Mouse (Mus musculus) cerebellum, adult 18-20 months (tissue): ENCODE data around the gene Rps4x.
A peak's percentile ranks its signal among the peaks of the same experiment; 100 is the strongest.

Source experiments
- DNase-seq, 2 experiments: peaks; one replicate each; pipeline ENCODE4 v3.0.0; 2021

Gene Rps4x

DNA sequence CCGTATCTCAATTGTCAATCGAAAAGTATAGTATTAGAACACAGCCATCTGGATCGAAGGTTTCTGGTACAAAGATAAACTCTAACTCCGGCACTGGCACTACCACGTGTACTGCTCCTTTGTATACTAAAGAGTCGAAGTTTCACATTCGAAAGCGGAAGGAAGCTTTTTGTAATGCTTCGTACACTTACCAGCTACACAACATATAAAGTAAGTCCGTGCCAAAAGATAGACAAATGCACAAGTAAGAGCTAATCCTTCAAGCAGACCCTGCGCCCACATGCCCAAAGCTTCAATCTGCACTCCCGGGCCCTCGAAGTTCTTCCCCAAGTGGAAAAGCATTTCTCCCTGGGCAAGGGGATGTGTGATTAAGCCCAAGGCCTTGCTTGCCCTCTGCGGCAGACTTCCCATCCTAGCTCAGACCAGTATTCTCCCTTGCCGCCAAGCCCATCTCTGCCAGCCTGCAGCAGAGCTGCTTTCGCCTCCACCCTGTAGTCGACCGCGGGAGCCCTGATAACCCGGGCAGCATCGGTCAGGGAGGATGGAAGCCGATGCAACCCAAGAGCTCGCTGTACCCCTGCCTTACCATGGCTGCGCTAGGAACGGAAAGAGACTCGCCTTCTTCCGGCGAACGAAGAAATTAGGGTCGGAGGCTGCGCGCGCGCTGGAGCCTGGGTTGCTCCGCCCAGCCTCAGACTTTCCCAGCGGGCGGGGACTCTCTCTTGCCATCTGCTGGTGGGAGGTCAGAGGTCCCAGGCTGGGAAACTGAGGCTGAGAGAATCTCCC, at the start of gene Rps4x:
Gene Rps4x (minus strand): TSS at position 683 of the 786 bp plus-strand sequence.
- DNase-seq = peak; percentile 73 to 74

DNA sequence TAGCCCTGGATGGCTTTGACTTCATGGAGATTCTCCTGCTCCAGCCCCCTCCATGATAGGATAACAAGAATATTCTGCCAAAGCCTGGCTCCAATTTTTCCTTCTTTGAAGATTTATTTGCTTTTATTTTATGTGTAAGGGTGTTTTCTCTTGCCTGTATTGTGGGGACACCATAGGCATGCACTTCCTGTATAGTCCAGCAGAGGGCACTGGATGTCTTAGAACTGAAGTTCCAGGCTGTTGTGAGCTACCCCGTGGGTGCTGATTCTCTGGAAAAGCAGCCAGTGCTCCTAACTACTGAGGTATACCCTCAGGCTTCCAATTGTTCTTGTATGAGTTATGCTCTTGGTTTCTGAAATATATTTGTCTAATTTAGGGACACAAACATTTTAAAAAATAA, 29.9 kb upstream of the Rps4x start:
- peak; percentile 22 to 33 for DNase-seq

DNA sequence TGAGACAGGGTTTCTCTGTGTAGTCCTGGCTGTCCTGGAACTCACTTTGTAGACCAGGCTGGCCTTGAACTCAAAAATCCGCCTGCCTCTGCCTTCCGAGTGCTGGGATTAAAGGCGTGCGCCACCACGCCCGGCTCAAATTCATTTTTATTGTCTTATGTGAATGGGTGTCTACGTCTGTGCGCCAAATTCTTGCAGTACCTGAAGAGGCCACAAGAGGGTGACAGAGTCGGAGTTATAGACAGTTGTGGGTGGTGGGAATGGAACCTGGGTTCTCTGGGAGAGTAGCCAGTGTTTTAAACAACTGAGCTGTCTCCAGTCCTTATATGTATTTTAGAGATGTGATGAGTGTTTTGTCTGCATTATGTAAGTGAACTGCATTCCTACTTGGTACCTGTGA, 26.2 kb upstream of the Rps4x start:
- peak; percentile 12 to 17 for DNase-seq

DNA sequence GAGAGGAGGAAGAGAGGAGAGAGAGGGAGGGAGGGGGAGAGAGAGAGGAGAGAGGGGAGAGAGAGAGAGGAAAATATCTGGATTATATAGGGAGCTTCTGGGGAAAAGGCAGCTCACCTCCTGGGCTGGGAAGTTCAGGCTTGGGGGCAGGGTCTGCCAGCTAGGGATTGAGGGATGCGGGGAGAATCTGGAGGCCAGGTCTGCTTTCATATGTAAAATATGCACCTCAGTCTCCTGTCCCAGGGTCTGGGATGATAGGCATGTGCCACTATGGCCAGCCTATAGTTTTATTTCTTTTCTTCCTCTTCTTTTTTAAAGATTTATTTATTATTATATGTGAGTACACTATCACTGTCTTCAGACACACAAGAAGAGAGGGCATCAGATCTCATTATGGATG, 1.6 kb upstream of the Rps4x start:
- DNase-seq = no peak

DNA sequence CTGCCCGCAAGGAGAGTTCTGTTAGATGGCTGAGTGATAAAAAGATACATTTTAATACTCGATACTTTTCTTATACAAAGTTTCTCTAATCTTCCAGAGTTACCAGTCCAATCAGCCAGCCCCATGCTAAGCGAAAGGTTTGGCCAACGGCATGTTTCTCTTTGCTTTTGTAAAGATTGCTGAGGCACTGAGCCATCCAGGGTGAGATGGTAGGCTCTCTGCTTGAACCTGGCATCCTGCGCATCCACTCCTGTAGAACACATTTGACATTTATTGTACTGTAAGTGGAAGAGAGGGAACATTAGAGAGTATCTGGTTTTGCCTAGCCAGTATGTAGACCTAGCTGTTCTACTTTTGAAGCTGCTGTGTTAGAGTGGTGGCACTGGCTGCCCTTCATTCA, 387 bp upstream of the Rps4x start:
- DNase-seq = no peak

DNA sequence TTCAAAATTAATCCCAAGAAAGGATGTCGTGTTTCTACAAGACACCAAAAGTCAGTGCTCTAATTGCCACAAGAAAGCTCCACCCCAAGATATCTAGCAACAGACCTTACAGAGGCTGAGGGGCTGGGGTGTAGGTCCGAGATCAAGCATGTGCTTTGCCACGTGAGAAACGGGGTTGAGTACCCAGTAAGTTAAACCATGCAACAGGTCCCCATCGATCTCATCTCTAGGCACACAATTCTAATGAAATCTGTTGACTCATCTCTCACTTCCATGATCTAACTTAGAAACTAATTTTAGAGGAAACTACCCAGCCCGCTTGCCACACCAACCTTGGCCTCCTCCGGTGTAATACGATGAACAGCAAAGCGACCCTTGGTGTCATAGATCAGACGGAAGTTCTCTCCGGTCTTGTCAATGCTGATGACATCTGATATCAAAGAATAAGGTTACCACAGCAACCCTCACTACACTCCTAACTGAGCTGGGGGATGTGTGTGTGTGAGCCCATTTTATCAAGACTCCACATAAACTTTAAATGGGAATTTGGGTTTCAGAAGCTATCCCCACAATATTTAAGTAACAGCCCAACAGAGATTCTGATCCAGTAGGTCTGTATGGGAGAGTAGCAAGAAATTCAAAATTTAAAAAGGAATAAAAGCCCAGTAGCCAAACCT, 2.0 kb downstream of the Rps4x start:
- DNase-seq = no peak

DNA sequence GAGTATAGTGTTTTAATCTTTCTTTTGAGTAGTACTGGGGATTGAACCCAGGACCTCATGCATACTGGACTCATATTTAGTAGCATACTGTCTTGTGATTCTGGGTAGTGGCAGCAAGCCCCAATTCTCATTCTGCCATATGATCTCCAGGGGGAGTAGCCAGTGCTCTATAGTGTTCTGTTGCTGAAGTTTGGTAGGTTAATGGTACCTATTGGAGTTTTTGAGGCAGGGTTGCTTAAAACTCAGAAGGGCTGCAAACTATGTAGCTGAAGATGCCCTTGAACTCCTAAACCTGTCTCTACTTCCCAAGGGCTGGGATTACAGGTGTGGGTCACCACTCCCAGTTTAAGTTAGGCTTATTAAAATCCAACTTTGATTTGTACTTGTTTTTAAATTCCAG, 6.6 kb downstream of the Rps4x start:
- DNase-seq = no peak

DNA sequence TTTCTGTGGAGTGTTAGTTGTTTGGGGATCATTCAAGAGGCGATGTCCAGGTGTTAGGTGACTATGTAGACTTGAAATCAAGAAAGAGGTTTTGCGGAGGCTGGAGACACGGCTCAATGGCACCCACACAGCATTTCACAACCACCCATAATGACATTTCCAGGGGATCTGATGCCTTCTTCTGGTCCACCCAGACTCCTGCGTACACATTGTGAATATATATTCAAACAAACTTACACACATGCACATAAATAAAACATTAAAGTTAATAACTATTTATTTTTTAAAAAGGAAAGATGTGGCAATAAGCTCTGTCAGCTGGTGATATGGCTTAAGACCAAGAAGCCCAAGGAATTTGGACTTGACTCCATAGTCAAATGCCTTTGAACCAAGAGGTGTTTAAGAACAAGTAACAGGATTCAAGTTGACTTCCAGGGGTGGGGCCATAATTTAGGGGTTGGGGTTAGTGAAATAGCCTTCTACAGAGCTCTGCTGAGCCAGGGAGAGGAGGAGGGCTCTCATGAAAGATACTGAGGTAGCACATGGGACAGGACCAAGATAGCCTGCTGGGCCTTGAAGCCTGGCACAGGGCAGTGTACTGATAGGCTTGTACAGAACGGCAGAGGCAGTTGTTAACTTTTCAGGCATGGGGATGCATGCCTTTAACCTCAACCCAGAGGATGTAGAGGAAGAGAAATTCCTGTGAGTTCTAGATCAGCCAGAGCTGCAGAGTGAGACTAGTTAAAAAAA, 13.5 kb downstream of the Rps4x start:
- no peak for DNase-seq

DNA sequence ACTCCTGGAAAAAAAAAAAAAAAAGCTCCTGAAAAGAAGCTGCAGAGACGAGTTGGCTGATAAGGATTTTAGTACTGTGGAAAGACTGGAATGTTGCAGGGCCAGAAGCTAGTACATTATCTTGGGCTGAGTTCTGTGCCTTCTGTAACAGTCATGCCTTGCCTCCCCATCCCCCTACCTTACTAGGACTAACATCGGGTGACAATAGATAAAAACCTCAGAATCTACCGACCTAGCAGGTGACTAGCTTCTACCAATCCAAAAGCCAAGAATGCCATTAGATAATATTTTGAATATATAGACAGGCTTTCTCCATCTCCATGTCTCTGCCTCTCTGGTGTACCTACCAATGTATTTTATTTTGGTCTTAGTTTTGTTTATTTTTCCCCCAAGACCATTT, 18.3 kb downstream of the Rps4x start:
- DNase-seq = no peak

DNA sequence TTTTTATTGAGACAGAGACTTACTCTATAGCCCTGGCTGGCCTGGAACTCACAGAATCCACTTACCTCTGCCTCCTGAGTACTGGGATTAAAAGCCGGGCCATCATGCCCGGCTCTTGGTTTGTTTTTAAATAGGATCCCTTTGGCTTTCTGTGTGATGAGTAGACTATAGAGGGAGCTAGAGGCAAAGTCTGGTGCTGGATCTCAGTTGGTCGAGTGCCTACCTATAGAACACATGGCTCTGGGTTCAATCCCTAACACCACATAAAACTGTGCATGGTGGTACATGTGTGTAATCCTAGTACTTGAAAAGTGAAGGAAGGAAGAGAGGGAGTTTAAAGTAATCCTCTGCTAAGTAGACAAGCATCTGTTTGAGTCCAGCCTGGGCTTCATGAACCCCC, 19.1 kb downstream of the Rps4x start:
- no peak for DNase-seq

DNA sequence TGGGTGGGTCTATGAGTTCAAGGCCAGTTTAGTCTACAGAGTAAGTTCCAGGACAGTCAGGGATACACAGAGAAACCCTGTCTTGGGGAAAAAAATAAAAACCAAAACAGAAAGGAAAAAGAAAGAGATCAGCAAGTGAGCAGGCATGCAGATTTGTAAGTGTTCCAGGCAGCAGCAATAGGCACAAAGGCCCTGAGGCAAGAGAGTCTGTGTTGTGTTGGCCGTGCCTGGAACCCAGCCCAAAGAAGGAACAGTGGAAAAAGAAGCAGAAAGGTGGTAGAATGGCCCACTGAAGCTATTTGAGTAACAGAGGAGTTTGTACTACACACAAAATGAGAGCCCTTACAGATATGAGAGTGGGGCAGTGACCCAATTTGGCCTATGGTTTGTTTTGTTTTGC, 19.5 kb downstream of the Rps4x start:
- no peak for DNase-seq

DNA sequence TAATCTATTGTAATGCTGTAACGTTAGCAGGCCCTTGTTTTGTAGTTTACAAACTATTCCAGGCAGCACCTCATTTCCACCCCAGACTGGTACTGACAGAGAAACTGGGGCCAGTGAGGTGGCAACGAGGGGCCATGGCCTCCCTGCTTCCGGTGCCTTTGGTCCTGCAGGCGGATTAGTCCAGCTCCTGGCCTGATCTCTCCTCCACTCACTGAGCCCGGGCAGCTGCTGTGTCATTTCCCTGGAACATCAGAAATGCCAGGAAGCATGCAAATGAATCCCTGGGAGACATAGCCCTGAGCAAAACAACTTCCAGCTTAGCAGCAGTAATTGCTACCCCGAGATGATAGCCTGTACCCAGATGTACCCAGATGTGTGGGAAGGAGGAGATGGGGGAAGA, 22.2 kb downstream of the Rps4x start:
- DNase-seq = no peak

DNA sequence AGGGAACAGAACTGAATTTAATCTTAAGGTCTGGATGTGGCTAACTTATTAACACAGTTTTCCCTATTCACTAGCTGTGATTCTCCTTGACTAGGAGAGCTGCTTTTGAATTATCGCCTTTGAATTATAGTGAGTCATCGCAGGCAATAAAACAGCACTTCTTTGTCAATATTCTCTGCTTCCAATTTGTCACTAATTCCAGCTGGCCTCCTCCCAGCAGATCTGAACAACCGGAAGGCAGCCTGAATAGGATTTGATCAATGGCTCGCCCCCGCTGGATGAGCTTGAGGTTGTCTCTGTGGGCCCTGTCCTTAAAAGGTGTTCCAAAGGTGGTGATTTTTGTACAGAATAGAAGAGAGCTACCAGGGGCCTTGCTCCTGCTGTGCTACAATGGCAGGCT, 22.7 kb downstream of the Rps4x start:
- DNase-seq = no peak

DNA sequence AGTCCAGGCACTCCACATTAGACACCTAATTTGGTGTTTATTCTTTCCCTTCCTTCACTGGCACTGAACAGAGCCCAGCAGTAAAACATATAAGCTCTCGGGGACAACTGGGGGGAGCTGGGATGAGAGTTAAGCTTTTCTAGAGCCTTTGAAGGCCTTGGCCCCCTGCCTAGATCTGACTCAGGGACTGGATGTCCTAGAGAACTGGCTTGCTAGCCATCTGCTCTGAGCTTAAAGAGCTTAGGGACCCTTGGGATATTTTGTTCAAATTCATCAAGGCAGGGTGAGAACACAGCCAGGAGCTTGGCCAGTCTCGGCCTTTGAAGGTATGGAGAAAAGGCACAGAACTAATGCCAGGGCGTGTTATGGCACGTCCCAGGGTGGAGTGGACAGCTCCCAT, 25.7 kb downstream of the Rps4x start:
- no peak for DNase-seq

DNA sequence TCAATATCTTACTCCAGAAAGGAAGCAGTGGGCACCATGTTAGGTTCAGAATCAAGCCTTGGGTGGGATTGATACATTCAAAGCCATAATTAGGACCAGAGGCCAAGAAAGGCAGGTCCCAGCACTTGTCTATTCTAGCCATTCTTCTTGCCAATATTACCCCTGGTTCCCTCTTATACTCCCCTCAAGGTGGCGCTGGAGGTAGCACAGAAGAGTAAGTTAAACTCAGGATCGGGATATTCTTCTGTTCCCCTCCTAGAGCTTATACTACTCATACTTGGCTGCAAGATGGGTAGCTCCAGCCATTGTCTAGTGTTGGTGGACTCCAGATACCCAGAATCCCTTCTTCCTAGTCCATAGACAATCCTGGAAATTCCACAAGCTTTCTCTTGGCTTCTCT, 26.1 kb downstream of the Rps4x start:
- no peak for DNase-seq

DNA sequence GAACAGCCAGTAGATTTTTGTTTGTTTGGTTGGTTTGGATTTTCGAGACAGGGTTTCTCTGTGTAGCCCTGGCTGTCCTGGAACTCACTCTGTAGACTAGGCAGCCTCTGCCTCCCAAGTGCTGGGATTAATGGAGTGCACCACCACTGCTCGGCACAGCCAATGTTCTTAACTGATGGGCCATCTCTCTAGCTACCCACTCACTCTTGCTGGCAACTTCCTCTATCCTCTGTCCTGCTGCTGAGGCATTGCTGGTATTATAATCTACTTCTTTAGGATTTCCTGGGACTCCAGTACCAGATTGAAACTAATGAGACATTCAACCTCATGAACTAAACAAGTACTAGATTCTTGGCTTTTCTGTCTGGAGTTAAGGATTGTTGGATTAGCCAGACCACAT, 28.7 kb downstream of the Rps4x start:
- no peak for DNase-seq

DNA sequence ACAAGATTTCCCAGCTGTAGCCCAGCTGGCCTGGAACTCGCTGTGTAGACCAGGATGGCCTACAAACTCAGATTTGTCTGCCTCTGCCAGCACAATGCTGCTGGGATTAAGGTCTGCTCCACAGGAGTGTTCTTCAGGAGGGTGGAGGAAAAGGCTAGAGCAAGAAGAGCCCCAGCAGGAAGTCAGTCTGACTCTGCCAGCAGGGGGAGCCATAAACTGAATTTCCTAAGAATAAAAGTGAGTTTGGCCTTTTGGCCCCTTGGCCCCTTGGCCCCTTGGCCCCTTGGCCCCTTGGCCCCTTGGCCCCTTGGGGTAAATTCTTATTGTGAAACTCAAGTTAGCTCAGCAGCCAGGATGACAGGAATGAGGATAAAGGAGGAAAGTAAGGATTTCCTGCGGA, 29.4 kb downstream of the Rps4x start:
- peak in 1 of 2 experiments; percentile 13 for DNase-seq

DNA sequence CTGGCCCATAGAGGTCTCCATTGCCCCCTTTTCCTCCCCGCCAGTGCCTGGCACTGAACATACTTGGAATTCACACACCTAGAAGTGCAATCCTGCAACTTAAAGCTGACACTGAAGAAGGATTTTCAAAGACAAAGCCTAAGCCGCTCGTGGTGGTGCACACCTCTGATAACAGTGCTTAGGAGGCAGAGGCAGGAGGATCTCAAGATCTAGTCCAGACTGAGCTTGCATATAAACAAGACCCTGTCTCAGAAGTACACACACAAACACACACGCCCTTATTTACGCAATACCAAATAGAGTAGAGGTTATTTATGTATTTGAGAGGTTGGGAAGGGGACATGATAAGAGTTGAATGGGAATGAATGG, 31.8 kb downstream of the Rps4x start:
- DNase-seq = no peak

DNA sequence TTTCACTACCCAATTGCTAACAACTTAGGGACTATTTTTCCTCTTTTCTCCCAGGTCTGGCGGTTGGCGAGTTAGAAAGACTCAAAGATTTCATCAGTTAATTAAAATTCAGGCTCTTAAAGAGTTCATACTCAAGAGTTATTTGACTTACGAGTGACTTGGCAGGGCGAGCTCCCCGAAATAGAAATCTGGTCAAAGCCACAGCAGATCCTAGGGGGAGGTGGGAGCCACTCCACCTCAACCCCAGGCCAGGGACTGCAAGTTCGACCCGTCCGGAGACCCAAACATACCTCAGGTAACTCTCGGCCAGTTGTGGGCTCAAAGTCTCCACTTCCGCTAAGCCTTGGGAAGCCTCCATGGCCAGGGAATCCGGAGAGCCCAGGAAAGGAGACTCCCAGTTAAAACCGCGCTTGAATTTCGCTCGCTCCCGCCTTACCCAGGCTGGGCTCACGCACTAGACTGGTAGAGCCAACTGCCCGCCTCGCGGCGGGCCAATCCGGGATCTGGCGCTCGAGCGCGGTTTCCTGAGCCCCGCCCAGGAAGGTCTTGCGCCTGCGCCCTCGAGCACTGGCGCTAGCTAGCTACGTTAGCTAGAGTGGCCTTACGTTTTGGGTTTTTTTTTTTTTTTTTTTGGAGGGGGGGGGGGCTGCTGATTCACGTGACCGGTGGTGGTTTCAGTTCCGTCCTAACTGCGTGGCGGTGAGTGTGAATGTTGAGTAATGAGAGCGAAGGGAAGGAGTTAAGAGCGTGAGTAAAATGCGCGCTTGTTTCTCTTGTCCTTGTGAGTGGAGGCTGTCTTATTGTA, 32.4 kb downstream of the Rps4x start, which contains the start of gene Ercc6l:
Gene Ercc6l (minus strand): TSS at position 474 of the 805 bp plus-strand sequence.
- DNase-seq = peak; percentile 88 to 91

DNA sequence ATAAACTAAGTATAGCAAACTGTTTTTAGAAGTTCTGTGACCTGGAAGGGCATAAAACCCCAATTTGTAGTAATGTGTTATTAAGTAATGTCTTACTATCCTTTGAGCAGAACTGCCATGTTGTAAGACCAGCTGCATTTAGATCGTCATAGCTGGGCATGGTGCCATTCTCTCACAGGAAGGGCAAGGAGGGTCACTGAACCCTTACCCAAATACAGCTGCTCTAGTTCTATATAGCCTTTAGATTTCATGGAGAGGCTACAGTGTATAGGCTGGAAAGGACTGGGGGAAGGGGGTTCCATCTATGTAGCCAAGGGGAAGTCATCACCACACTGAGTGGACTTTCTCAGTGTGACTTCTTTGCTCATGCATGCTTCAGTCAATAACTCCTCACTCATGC, 48.0 kb downstream of the Rps4x start:
- no peak for DNase-seq
